Mouse (Mus musculus) midbrain, embryonic 14.5 days (tissue): ENCODE measurements around the gene Prf1. TPM values are rescaled to one million over a fixed set of nuclear protein-coding genes. Genes with fewer than 3 reads are reported as not detected.

Experiments
- ATAC-seq: fragments of 200-750 bp; cut with Nextera tagmentation; 2 replicates; pipeline ENCODE4 v1.8.0; 2017; ENCODE audit warnings: moderate number of reproducible peaks, moderate library complexity; ENCODE audit not compliant: low FRiP score, low TSS enrichment
- DNase-seq: peaks from one replicate; pipeline ENCODE4 v3.0.0-alpha.2; 2015
- H3K27ac ChIP-seq: fragments of 300-500 bp; sonication (generic); replicated peaks from 2 replicates; pipeline ENCODE4 v1.5.1; 2014; ENCODE audit warnings: mild to moderate bottlenecking, low read depth, low read length, moderate library complexity
- H3K27me3 ChIP-seq: fragments of 300-500 bp; sonication (generic); 2 replicates; pipeline ENCODE4 v1.6.1; 2014; ENCODE audit warnings: low read length, control low read depth, mixed read lengths; ENCODE audit not compliant: control insufficient read depth, insufficient read depth
- H3K36me3 ChIP-seq: fragments of 300-500 bp; sonication (generic); 2 replicates; pipeline ENCODE4 v1.6.1; 2014; ENCODE audit warnings: low read length, control low read depth; ENCODE audit not compliant: control insufficient read depth, insufficient read depth
- H3K4me1 ChIP-seq: fragments of 300-500 bp; sonication (generic); 2 replicates; pipeline ENCODE4 v1.6.1; 2014; ENCODE audit warnings: mild to moderate bottlenecking, antibody characterized with exemption, low read length, control low read depth; ENCODE audit not compliant: control insufficient read depth, insufficient read depth
- H3K4me2 ChIP-seq: fragments of 300-500 bp; sonication (generic); 2 replicates; pipeline ENCODE4 v1.6.1; 2014; ENCODE audit warnings: mild to moderate bottlenecking, low read length, moderate library complexity
- H3K4me3 ChIP-seq: fragments of 300-500 bp; sonication (generic); replicated peaks from 2 replicates; pipeline ENCODE4 v1.5.1; 2014; ENCODE audit warnings: low read depth, low read length
- H3K9ac ChIP-seq: fragments of 300-500 bp; sonication (generic); replicated peaks from 2 replicates; pipeline ENCODE4 v1.6.1; 2014; ENCODE audit warnings: mild to moderate bottlenecking, low read length, moderate library complexity
- H3K9me3 ChIP-seq: fragments of 300-500 bp; sonication (generic); 2 replicates; pipeline ENCODE4 v1.6.1; 2016; ENCODE audit warnings: low read length, control low read depth, mixed read lengths; ENCODE audit not compliant: control insufficient read depth
- WGBS: fragments of 180-500 bp; shearing (Covaris S2); extraction: QIAGEN DNeasy Blood & Tissue Kit; methylation state at CpG from one replicate; pipeline ENCODE4 v1.1.7; 2014; 5-methylcytosine and 5-hydroxymethylcytosine counted together
- polyA plus RNA-seq: library from polyadenylated mRNA; unstranded; fragments of >200 nt; fragmentation: Nextera tagmentation; extraction: Ambion mirVana; gene quantifications from 2 replicates; pipeline ENCODE4 v1.2.1, GENCODE M21; 2014

The Prf1 gene
- polyA plus RNA-seq, 1 experiment from 2014 or later, result not detected

GRCm38 (mm10) chr10:61267378-61267777 is 30.3 kb upstream of the Prf1 start:
- Histone ChIP-seq H3K9ac (no peak overlapping the region), H3K4me3 (no peak overlapping the region), H3K9me3 (no peaks in the 10 kb centered on the region), H3K4me2 (no peak overlapping the region), H3K27me3 (peaks cover 6% of the 10 kb centered on the region; the same call in 1 of the 2 replicates), H3K4me1 (no peaks in the 10 kb centered on the region), H3K36me3 (no peaks in the 10 kb centered on the region), H3K27ac (no peak overlapping the region)
- DNase-seq (no peak), ATAC-seq (no peak)
- WGBS, result 94% methylated on average over 5 of the region's 5 CpGs

GRCm38 (mm10) chr10:61272089-61272626 is 25.5 kb upstream of the Prf1 start:
- Histone ChIP-seq H3K9ac (no peak overlapping the region), H3K27ac (no peak overlapping the region), H3K36me3 (no peaks in the 10 kb centered on the region), H3K4me2 (no peak overlapping the region), H3K4me1 (0 out of 2 replicates have a peak, but pooled peaks cover 4% of the 10 kb centered on the region), H3K9me3 (no peaks in the 10 kb centered on the region), H3K27me3 (peaks cover 28% of the 10 kb centered on the region), H3K4me3 (no peak overlapping the region)
- DNase-seq, result no peak
- WGBS, result 60% methylated on average over 8 of the region's 8 CpGs
- no peak for ATAC-seq

GRCm38 (mm10) chr10:61272631-61273030 is 25.0 kb upstream of the Prf1 start:
- H3K4me1 ChIP-seq, result 0 out of 2 replicates have a peak, but pooled peaks cover 4% of the 10 kb centered on the region
- peak overlapping the region; percentile 94 for H3K4me2 ChIP-seq
- WGBS, result 39% methylated on average over 5 of the region's 5 CpGs
- ATAC-seq, result no peak
- H3K36me3 ChIP-seq, result no peaks in the 10 kb centered on the region
- H3K9me3 ChIP-seq, result no peaks in the 10 kb centered on the region
- H3K27ac ChIP-seq, result no peak overlapping the region
- DNase-seq, result no peak
- H3K4me3 ChIP-seq, result peak overlapping the region; percentile 48
- H3K9ac ChIP-seq, result peak overlapping the region; percentile 59; the same call in 1 of the 2 replicates
- peaks cover 28% of the 10 kb centered on the region for H3K27me3 ChIP-seq

- peak; percentile 55; the same call in 1 of the 2 replicates for ATAC-seq
- H3K9ac ChIP-seq, result peak within 1 kb of the TSS; percentile 59
- DNase-seq, result peak; percentile 66
- no peaks in the 10 kb centered on the region for H3K36me3 ChIP-seq
- 0 out of 2 replicates have a peak, but pooled peaks cover 4% of the 10 kb centered on the region for H3K4me1 ChIP-seq
- peak within 1 kb of the TSS; percentile 48 for H3K4me3 ChIP-seq
- no peak within 1 kb of the TSS for H3K27ac ChIP-seq
- H3K27me3 ChIP-seq, result peaks cover 28% of the 10 kb centered on the region
- no peaks in the 10 kb centered on the region for H3K9me3 ChIP-seq
- H3K4me2 ChIP-seq, result peak within 1 kb of the TSS; percentile 94
- WGBS, result 1% methylated on average over 75 of the region's 75 CpGs
Measured at GRCm38 (mm10) chr10:61273081-61273843, 24.4 kb upstream of the Prf1 start, which contains the start of gene Adamts14. Adamts14 (minus strand) TSS chr10:61273438.

- H3K27ac ChIP-seq, result no peak overlapping the region
- H3K36me3 ChIP-seq, result no peaks in the 10 kb centered on the region
- H3K4me1 ChIP-seq, result 0 out of 2 replicates have a peak, but pooled peaks cover 4% of the 10 kb centered on the region
- peak overlapping the region; percentile 48 for H3K4me3 ChIP-seq
- no peaks in the 10 kb centered on the region for H3K9me3 ChIP-seq
- H3K4me2 ChIP-seq, result peak overlapping the region; percentile 94
- 45% methylated on average over 7 of the region's 7 CpGs for WGBS
- no peak overlapping the region; the same call in 1 of the 2 replicates for H3K9ac ChIP-seq
- ATAC-seq (no peak), DNase-seq (no peak)
- H3K27me3 ChIP-seq, result peaks cover 28% of the 10 kb centered on the region
Measured at GRCm38 (mm10) chr10:61273844-61274215, 23.8 kb upstream of the Prf1 start.

- Histone ChIP-seq H3K27ac (no peak overlapping the region), H3K4me1 (0 out of 2 replicates have a peak, but pooled peaks cover 4% of the 10 kb centered on the region), H3K36me3 (no peaks in the 10 kb centered on the region), H3K4me2 (no peak overlapping the region), H3K4me3 (no peak overlapping the region), H3K9ac (no peak overlapping the region), H3K9me3 (no peaks in the 10 kb centered on the region), H3K27me3 (peaks cover 28% of the 10 kb centered on the region)
- DNase-seq (no peak), ATAC-seq (no peak)
- WGBS, result 64% methylated on average over 2 of the region's 2 CpGs
Measured at GRCm38 (mm10) chr10:61274532-61274931, 23.1 kb upstream of the Prf1 start.

- 0 out of 2 replicates have a peak, but pooled peaks have one; percentile 29 for ATAC-seq
- no peak overlapping the region for H3K4me3 ChIP-seq
Measured at GRCm38 (mm10) chr10:61275669-61276110, 21.9 kb upstream of the Prf1 start.

GRCm38 (mm10) chr10:61277051-61277450 is 20.6 kb upstream of the Prf1 start:
- H3K9ac ChIP-seq, result no peak overlapping the region
- no peak overlapping the region for H3K4me3 ChIP-seq
- peaks cover 25% of the 10 kb centered on the region for H3K27me3 ChIP-seq
- WGBS, result 94% methylated on average over 6 of the region's 6 CpGs
- no peak overlapping the region for H3K4me2 ChIP-seq
- H3K9me3 ChIP-seq, result no peaks in the 10 kb centered on the region
- no peaks in the 10 kb centered on the region for H3K36me3 ChIP-seq
- ATAC-seq (no peak), DNase-seq (no peak)
- 0 out of 2 replicates have a peak, but pooled peaks cover 4% of the 10 kb centered on the region for H3K4me1 ChIP-seq
- H3K27ac ChIP-seq, result no peak overlapping the region

More at GRCm38 (mm10) chr10:61275669-61276110, 21.9 kb upstream of the Prf1 start:
- H3K27me3 ChIP-seq, result peaks cover 28% of the 10 kb centered on the region
- H3K9me3 ChIP-seq, result no peaks in the 10 kb centered on the region
- 0 out of 2 replicates have a peak, but pooled peaks cover 4% of the 10 kb centered on the region for H3K4me1 ChIP-seq
- WGBS, result 5% methylated on average over 5 of the region's 5 CpGs
- DNase-seq, result peak; percentile 82
- no peak overlapping the region for H3K27ac ChIP-seq
- H3K4me2 ChIP-seq, result no peak overlapping the region
- H3K36me3 ChIP-seq, result no peaks in the 10 kb centered on the region
- no peak overlapping the region for H3K9ac ChIP-seq
